Mouse (Mus musculus): ENCODE measurements around the gene Npas2. TPM values are rescaled to one million over a fixed set of nuclear protein-coding genes. Genes with fewer than 3 reads are reported as not detected.

Gene Npas2
- polyA plus RNA-seq, 1 experiment from 2014 or later, result 0.99 TPM

- no peak for ATAC-seq (replicated peaks)
- no peak overlapping the region for H3K4me3 ChIP-seq
- WGBS, result 86% methylated on average over 6 of the region's 6 CpGs
These were observed 128.4 kb downstream of the Npas2 start for GRCm38 (mm10) chr1:39321954-39322353.

DNA sequence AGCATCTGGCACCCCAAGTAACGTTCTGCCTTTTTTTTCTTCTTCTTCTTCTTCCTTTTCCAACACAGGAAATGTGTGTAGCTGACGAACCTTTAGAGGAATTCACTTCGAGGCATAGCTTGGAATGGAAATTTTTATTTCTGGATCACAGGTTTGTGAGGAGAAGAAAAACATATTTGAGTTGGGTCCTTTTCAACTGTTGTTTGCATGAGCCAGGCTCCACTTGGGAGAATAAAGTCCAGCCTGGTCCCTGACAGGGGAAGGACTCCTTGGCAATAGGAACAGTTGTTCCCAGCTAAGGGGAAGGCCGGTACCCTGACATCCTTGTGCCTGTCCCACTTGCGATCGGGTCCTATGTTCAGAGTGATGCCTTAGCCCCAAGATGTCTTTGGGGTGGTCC, 131.7 kb downstream of the Npas2 start:
- Histone ChIP-seq H3K36me3 (no peaks in the 10 kb centered on the region), H3K27me3 (no peaks in the 10 kb centered on the region), H3K4me1 (no peaks in the 10 kb centered on the region), H3K9me3 (no peaks in the 10 kb centered on the region), H3K9ac (replicated peaks) (no peak overlapping the region), H3K4me3 (no peak overlapping the region), H3K4me2 (replicated peaks) (no peak overlapping the region), H3K27ac (replicated peaks) (no peak overlapping the region)
- no peak for ATAC-seq (replicated peaks)
- 97% methylated on average over 6 of the region's 6 CpGs for WGBS

More at GRCm38 (mm10) chr1:39321954-39322353, 128.4 kb downstream of the Npas2 start:
- Histone ChIP-seq H3K36me3 (no peaks in the 10 kb centered on the region), H3K27ac (replicated peaks) (no peak overlapping the region), H3K27me3 (no peaks in the 10 kb centered on the region), H3K9ac (replicated peaks) (no peak overlapping the region), H3K9me3 (no peaks in the 10 kb centered on the region), H3K4me2 (replicated peaks) (no peak overlapping the region), H3K4me1 (no peaks in the 10 kb centered on the region)

GRCm38 (mm10) chr1:39327546-39327945, 134.0 kb downstream of the Npas2 start:
- Histone ChIP-seq H3K4me3 (no peak overlapping the region), H3K27me3 (no peaks in the 10 kb centered on the region), H3K4me2 (replicated peaks) (no peak overlapping the region), H3K4me1 (no peaks in the 10 kb centered on the region), H3K9ac (replicated peaks) (no peak overlapping the region), H3K36me3 (no peaks in the 10 kb centered on the region), H3K9me3 (no peaks in the 10 kb centered on the region), H3K27ac (replicated peaks) (no peak overlapping the region)
- ATAC-seq (replicated peaks), result no peak
- WGBS, result 80% methylated on average over 7 of the region's 7 CpGs

DNA sequence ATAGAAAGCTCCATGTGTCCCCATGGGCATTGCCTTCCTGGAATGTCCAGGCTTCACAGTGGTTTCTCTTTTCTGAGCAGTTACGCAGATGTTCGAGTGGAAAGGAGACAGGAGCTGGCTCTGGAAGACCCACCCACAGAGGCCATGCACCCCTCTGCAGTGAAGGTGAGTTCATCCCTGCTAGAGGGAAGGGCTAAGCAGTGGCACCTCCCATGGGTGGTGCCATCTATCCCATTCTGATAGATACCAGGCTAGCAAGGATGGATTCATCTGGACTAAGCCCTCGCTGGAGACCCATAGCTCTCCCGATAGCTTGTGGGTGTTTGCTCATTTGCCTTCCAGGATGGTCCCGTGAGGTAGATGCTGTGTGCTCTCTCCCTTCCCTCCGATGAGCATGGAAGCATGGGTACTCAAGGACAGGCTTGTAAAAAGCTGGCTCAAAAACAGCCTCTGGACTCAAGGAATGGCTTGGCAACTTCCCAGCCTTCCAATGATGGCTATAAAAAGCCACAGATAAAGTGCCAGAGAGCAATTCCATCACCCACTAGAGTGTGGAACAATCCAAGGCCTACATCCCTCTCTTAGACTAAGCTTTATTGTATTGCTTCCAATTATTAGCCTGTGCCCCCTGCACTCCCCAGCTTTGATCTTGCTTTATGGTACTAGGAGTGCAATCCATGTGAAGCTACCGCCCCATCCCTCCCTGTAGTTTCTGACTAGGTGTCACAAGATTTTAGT, 137.5 kb downstream of the Npas2 start:
- no peak overlapping the region for H3K4me2 ChIP-seq (replicated peaks)
- H3K9me3 ChIP-seq, result no peaks in the 10 kb centered on the region
- no peak for ATAC-seq (replicated peaks)
- 88% methylated on average over 7 of the region's 7 CpGs for WGBS
- H3K27ac ChIP-seq (replicated peaks), result no peak overlapping the region
- no peaks in the 10 kb centered on the region for H3K36me3 ChIP-seq
- H3K27me3 ChIP-seq, result no peaks in the 10 kb centered on the region
- no peak overlapping the region for H3K9ac ChIP-seq (replicated peaks)
- H3K4me3 ChIP-seq, result no peak overlapping the region
- no peaks in the 10 kb centered on the region for H3K4me1 ChIP-seq

GRCm38 (mm10) chr1:39332456-39332855, 138.9 kb downstream of the Npas2 start:
- Histone ChIP-seq H3K4me3 (no peak overlapping the region), H3K36me3 (no peaks in the 10 kb centered on the region)
- ATAC-seq (replicated peaks), result no peak

DNA sequence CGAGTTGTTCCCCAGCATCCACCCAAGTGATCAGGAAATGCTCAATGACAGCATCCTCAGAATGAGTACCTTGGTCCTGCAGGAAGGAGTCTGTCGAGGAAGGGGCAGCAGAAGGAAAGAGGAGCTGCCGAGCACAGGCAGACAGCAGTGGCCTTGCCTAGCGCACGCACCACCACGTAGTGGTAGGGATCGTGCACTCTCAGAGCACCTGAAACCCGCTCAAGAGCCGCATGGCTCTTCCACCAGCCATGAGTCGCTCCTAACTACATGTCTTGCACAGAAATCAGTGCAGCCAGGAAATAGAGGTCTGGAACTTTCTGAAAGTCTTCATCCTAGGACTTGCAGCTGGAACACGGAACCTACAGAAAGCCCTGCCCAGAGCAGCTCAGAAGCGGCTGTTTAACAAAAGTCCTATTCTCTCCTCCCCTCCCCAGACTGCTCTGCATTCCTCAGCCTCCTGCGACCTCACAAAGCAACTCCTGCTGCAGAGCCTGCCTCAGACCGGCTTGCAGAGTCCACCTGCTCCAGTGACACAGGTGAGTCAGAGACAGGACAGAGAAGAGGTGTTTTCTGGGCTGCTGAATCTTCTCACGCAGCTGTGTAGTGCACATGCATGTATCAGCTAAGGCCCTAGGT, 142.1 kb downstream of the Npas2 start:
- Histone ChIP-seq H3K9ac (replicated peaks) (no peak overlapping the region), H3K27me3 (no peaks in the 10 kb centered on the region), H3K36me3 (no peaks in the 10 kb centered on the region), H3K4me2 (replicated peaks) (no peak overlapping the region), H3K9me3 (no peaks in the 10 kb centered on the region), H3K27ac (replicated peaks) (no peak overlapping the region), H3K4me3 (no peak overlapping the region), H3K4me1 (no peaks in the 10 kb centered on the region)
- 21% methylated on average over 15 of the region's 15 CpGs for WGBS
- no peak for ATAC-seq (replicated peaks)

More at GRCm38 (mm10) chr1:39332456-39332855, 138.9 kb downstream of the Npas2 start:
- Histone ChIP-seq H3K27ac (replicated peaks) (no peak overlapping the region), H3K9ac (replicated peaks) (no peak overlapping the region), H3K27me3 (no peaks in the 10 kb centered on the region), H3K4me1 (no peaks in the 10 kb centered on the region), H3K9me3 (no peaks in the 10 kb centered on the region), H3K4me2 (replicated peaks) (no peak overlapping the region)
- WGBS, result 92% methylated on average over 4 of the region's 4 CpGs

DNA sequence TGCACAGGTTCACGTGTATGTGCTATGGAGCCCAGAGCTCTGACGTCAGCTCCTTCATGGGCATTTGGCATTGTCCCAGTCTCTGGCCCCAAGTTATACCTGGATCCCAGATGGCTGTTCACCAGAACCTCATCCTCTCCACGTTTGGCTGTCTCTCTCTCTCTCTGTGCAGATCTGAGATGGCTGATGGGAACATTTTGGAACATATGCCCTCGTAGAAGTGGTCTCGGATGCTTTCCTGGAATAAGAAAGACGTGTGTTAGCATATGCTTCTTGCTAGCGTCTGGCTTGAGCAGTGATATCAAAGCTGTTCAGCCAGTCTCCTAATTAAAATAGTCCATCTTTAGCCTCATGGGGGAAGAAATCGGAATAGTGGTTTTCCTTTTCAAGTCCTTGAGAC, 143.3 kb downstream of the Npas2 start:
- WGBS, result 68% methylated on average over 8 of the region's 8 CpGs
- H3K9ac ChIP-seq (replicated peaks), result no peak overlapping the region

DNA sequence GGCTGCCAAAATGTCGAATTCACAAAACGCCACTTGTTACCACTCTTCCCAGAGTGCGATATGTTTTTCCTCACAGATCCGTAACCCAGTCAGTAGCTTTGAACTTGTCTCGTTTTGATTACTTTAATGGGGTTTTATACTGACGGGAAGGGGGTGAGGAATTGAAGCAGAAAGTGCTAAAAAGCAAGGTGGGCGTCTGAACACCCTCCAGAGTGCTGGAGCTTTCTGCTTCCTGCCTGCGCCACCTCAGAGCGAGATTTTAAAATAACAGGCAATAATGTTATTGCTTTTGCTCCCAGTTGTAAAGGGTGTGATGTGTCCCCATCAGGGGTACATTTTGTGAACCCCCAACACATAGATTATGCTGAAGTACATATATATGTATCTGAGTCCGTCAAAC, 145.3 kb downstream of the Npas2 start:
- no peak for ATAC-seq (replicated peaks)
- H3K9ac ChIP-seq (replicated peaks), result no peak overlapping the region

More for the DNA sequence above, 143.3 kb downstream of the Npas2 start:
- Histone ChIP-seq H3K4me3 (no peak overlapping the region), H3K27ac (replicated peaks) (no peak overlapping the region), H3K36me3 (no peaks in the 10 kb centered on the region), H3K4me2 (replicated peaks) (no peak overlapping the region), H3K4me1 (no peaks in the 10 kb centered on the region), H3K9me3 (no peaks in the 10 kb centered on the region), H3K27me3 (no peaks in the 10 kb centered on the region)
- 0 out of 2 replicates have a peak, but pooled peaks have one; percentile 23 for ATAC-seq (replicated peaks)

GRCm38 (mm10) chr1:39339455-39339854, 145.9 kb downstream of the Npas2 start:
- Histone ChIP-seq H3K4me1 (no peaks in the 10 kb centered on the region), H3K27me3 (no peaks in the 10 kb centered on the region), H3K9ac (replicated peaks) (no peak overlapping the region), H3K4me2 (replicated peaks) (no peak overlapping the region), H3K4me3 (no peak overlapping the region), H3K36me3 (no peaks in the 10 kb centered on the region), H3K27ac (replicated peaks) (no peak overlapping the region), H3K9me3 (no peaks in the 10 kb centered on the region)
- no peak for ATAC-seq (replicated peaks)
- 60% methylated on average over 5 of the region's 5 CpGs for WGBS

More for the DNA sequence above, 145.3 kb downstream of the Npas2 start:
- Histone ChIP-seq H3K4me3 (no peak overlapping the region), H3K4me2 (replicated peaks) (no peak overlapping the region), H3K27me3 (no peaks in the 10 kb centered on the region), H3K9me3 (no peaks in the 10 kb centered on the region), H3K27ac (replicated peaks) (no peak overlapping the region), H3K36me3 (no peaks in the 10 kb centered on the region), H3K4me1 (no peaks in the 10 kb centered on the region)
- WGBS, result 73% methylated on average over 10 of the region's 10 CpGs

- H3K36me3 ChIP-seq, result no peaks in the 10 kb centered on the region
These were observed 146.6 kb downstream of the Npas2 start for GRCm38 (mm10) chr1:39340156-39340555.

DNA sequence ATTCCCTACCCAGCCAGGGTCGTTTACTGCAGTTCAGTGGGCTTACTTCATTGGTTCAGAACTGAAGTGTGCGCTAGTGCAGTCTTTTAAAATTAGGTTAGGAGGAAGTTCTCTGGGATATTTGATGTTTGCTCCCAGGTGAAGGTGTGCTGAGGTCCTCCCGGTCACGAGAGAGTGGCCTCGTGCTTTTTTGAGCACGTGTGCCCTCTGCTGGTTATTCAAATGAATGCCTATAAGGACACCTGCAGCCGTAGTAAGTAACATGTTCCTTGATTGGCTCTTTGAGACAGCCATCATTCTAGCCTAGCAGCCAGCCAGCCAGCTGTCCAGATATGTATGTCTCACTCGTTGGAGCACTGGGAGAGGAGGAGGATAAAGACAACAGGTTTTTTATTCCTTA, 147.1 kb downstream of the Npas2 start:
- H3K36me3 ChIP-seq, result no peaks in the 10 kb centered on the region

More at GRCm38 (mm10) chr1:39340156-39340555, 146.6 kb downstream of the Npas2 start:
- H3K27me3 ChIP-seq, result no peaks in the 10 kb centered on the region
- no peak overlapping the region for H3K4me3 ChIP-seq
- H3K4me2 ChIP-seq (replicated peaks), result no peak overlapping the region
- H3K27ac ChIP-seq (replicated peaks), result no peak overlapping the region
- no peak overlapping the region for H3K9ac ChIP-seq (replicated peaks)
- no peaks in the 10 kb centered on the region for H3K9me3 ChIP-seq
- ATAC-seq (replicated peaks), result no peak
- no peaks in the 10 kb centered on the region for H3K4me1 ChIP-seq
- WGBS, result 84% methylated on average over 6 of the region's 6 CpGs

GRCm38 (mm10) chr1:39341807-39342206, 148.3 kb downstream of the Npas2 start:
- H3K4me2 ChIP-seq (replicated peaks), result no peak overlapping the region
- no peak overlapping the region for H3K4me3 ChIP-seq
- H3K36me3 ChIP-seq, result no peaks in the 10 kb centered on the region
- no peaks in the 10 kb centered on the region for H3K4me1 ChIP-seq
- H3K27me3 ChIP-seq, result no peaks in the 10 kb centered on the region
- no peak overlapping the region for H3K27ac ChIP-seq (replicated peaks)
- no peaks in the 10 kb centered on the region for H3K9me3 ChIP-seq
- ATAC-seq (replicated peaks), result no peak
- no peak overlapping the region for H3K9ac ChIP-seq (replicated peaks)
- WGBS, result 80% methylated on average over 4 of the region's 4 CpGs

More for the DNA sequence above, 147.1 kb downstream of the Npas2 start:
- peak; percentile 55; the same call in 1 of the 2 replicates for ATAC-seq (replicated peaks)
- Histone ChIP-seq H3K27me3 (no peaks in the 10 kb centered on the region), H3K4me2 (replicated peaks) (no peak overlapping the region), H3K9me3 (no peaks in the 10 kb centered on the region), H3K4me3 (no peak overlapping the region), H3K4me1 (no peaks in the 10 kb centered on the region), H3K9ac (replicated peaks) (no peak overlapping the region), H3K27ac (replicated peaks) (no peak overlapping the region)
- 14% methylated on average over 8 of the region's 8 CpGs for WGBS

Measured in forebrain, embryonic 15.5 days (tissue).